8 mouse cellular contexts compared by ENCODE assay signal in the genomic region with DNA sequence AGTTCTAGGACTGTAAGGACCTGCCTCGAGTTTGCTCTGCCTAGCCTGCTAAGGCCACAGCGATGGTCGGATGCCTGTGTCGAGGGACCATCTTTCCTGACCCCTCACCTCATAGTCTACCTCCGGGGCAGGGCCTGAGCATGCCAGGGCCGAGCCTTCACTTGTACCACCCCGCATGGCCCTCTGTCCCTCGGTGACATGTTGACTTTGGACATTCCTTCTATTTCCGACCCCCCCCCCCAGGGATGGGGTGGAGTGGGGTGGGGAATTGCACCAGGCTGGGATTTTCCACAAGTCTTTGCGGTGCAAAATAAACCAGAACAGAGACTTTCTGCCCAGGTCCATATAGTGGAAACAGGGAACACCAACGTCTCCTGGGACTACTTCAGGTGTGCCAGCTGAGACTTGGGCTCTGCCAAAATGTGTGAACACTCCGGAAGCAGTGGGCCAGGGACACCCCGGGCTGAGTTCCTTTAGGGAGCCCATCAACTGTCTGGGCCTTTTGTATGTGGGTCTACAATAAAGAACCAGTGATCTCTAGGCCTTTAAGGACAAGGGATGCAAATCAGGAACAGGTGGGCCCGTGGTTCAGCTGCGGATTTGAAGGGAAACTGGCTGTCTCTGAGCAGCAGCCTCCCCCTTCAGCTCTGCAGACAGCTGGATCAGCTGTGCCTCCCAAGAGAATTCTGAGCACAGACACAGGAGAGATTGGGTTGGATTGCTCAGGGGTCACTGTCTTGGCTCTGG. TPM values are rescaled to one million over a fixed set of nuclear protein-coding genes. Genes with fewer than 3 reads are reported as not detected.
DNase-seq lines count a peak whose midpoint lies in the region; ATAC-seq lines count a peak whose summit lies in the region.

No protein-coding gene starts in this region.

- no peaks in the 10 kb centered on the region; the same call in 1 of the 2 replicates for H3K36me3 ChIP-seq in erythroblast, embryonic 14.5 days (ENCODE audit: control insufficient read depth)
- no peaks in the 10 kb centered on the region for H3K36me3 ChIP-seq in embryonic facial prominence, embryonic 14.5 days (ENCODE audit: control insufficient read depth, insufficient read depth, low read length)
- H3K36me3 ChIP-seq in limb, embryonic 11.5 days (ENCODE audit: control insufficient read depth, insufficient read depth, low read length) = no peaks in the 10 kb centered on the region
- no peaks in the 10 kb centered on the region for H3K36me3 ChIP-seq in splenic B cell, adult 2 months (ENCODE audit: control insufficient read depth, insufficient read depth, low read length, poor library complexity, severe bottlenecking)

- H3K4me1 ChIP-seq in erythroblast, embryonic 14.5 days (ENCODE audit: control insufficient read depth) = peaks cover 40% of the 10 kb centered on the region
- peaks cover 29% of the 10 kb centered on the region for H3K4me1 ChIP-seq in embryonic facial prominence, embryonic 14.5 days (ENCODE audit: control insufficient read depth, insufficient read depth, low read length)
- H3K4me1 ChIP-seq in limb, embryonic 11.5 days (ENCODE audit: control insufficient read depth, insufficient read depth, low read length) = peaks cover 19% of the 10 kb centered on the region

- H3K4me2 ChIP-seq in embryonic facial prominence, embryonic 14.5 days (ENCODE audit: low read depth, low read length) = peak overlapping the region; percentile 99
- peak overlapping the region; percentile 100 for H3K4me2 ChIP-seq in limb, embryonic 11.5 days (ENCODE audit: low read depth, severe bottlenecking)

- DNase-seq in A20 (ENCODE audit: low read depth, low spot score) = peak; percentile 54
- DNase-seq in embryonic facial prominence, embryonic 14.5 days (ENCODE audit: low spot score) = peak; percentile 49
- DNase-seq in limb, embryonic 11.5 days (ENCODE audit: low spot score) = peak; percentile 54
- peak; percentile 35 for DNase-seq in splenic B cell, adult 2 months (ENCODE audit: low read depth, low spot score)
- no peak for DNase-seq in adrenal gland, adult 8-10 months
- DNase-seq in right cerebral cortex, adult 18-20 months = no peak

- H3K4me3 ChIP-seq in erythroblast, embryonic 14.5 days (replicated peaks) = peak overlapping the region; percentile 71
- H3K4me3 ChIP-seq in embryonic facial prominence, embryonic 14.5 days (ENCODE audit: low read depth, low read length) = peak overlapping the region; percentile 79
- H3K4me3 ChIP-seq in limb, embryonic 11.5 days (ENCODE audit: low read depth, low read length) = peak overlapping the region; percentile 72

- H3K27me3 ChIP-seq in erythroblast, embryonic 14.5 days (ENCODE audit: control insufficient read depth) = no peaks in the 10 kb centered on the region
- H3K27me3 ChIP-seq in embryonic facial prominence, embryonic 14.5 days (replicated peaks; ENCODE audit: control insufficient read depth, insufficient read depth, low read length) = no peaks in the 10 kb centered on the region
- no peaks in the 10 kb centered on the region for H3K27me3 ChIP-seq in limb, embryonic 11.5 days (ENCODE audit: control insufficient read depth, insufficient read depth, low read length)
- no peaks in the 10 kb centered on the region for H3K27me3 ChIP-seq in splenic B cell, adult 2 months (ENCODE audit: control insufficient read depth, insufficient read depth, low read length, poor library complexity, severe bottlenecking)

- no peak overlapping the region for H3K27ac ChIP-seq in embryonic facial prominence, embryonic 14.5 days (replicated peaks; ENCODE audit: low read depth, low read length)
- H3K27ac ChIP-seq in limb, embryonic 11.5 days (replicated peaks; ENCODE audit: low read depth, low read length) = no peak overlapping the region

- H3K9me3 ChIP-seq in erythroblast, embryonic 14.5 days (ENCODE audit: control insufficient read depth, low read length) = no peaks in the 10 kb centered on the region
- H3K9me3 ChIP-seq in embryonic facial prominence, embryonic 14.5 days (ENCODE audit: control insufficient read depth, low read length) = no peaks in the 10 kb centered on the region
- no peaks in the 10 kb centered on the region for H3K9me3 ChIP-seq in limb, embryonic 11.5 days (ENCODE audit: control insufficient read depth, low read length)

- peak overlapping the region; percentile 76 for H3K9ac ChIP-seq in embryonic facial prominence, embryonic 14.5 days (ENCODE audit: low read depth, low read length)
- H3K9ac ChIP-seq in limb, embryonic 11.5 days (ENCODE audit: low read length) = no peak overlapping the region

- WGBS in embryonic facial prominence, embryonic 14.5 days = 18% methylated on average over 15 of the region's 15 CpGs
- 20% methylated on average over 15 of the region's 15 CpGs for WGBS in limb, embryonic 11.5 days

- ATAC-seq in erythroblast, adult 5-6 weeks (replicated peaks; ENCODE audit: low FRiP score, poor library complexity, severe bottlenecking) = no peak
- ATAC-seq in embryonic facial prominence, embryonic 14.5 days (ENCODE audit: low read depth) = 0 out of 2 replicates have a peak, but pooled peaks have one; percentile 0
- ATAC-seq in limb, embryonic 11.5 days (ENCODE audit: insufficient number of reproducible peaks, low FRiP score, low TSS enrichment, low read depth) = peak; percentile 21

RNA-seq across cellular contexts. Expression of a gene that starts 1.1 kb away (rescaled TPM):
- polyA plus RNA-seq in erythroblast, embryonic 14.5 days (2012) = 1.8 and 1.9 TPM in 2 replicates
- total RNA-seq in erythroblast, adult 5-6 weeks (2015; ENCODE audit: low replicate concordance) = 18.3 and 22.2 TPM in 2 replicates
- 6.4 and 13.3 TPM in 2 replicates for total RNA-seq in erythroblast, adult 5-6 weeks (2017; ENCODE audit: low replicate concordance)
- polyA plus RNA-seq in embryonic facial prominence, embryonic 14.5 days (2014; fragmentation: Nextera tagmentation; extraction: Ambion mirVana) = 62.4 and 65.0 TPM in 2 replicates
- polyA plus RNA-seq in limb, embryonic 11.5 days (2014; fragmentation: Nextera tagmentation; extraction: Ambion mirVana) = 23.6 and 24.4 TPM in 2 replicates
- total RNA-seq in adrenal gland, adult 8-10 months (2022) = 10 to 100 TPM; 55.5 to 58.6 (median 58.0) TPM

RNA-seq across cellular contexts. Expression of a gene that starts 27.4 kb away (rescaled TPM):
- 0.32 and 0.67 TPM in 2 replicates for polyA plus RNA-seq in erythroblast, embryonic 14.5 days (2012)
- 13.1 and 22.8 TPM in 2 replicates for total RNA-seq in erythroblast, adult 5-6 weeks (2015; ENCODE audit: low replicate concordance)
- 8.2 and 8.9 TPM in 2 replicates for total RNA-seq in erythroblast, adult 5-6 weeks (2017; ENCODE audit: low replicate concordance)
- polyA plus RNA-seq in embryonic facial prominence, embryonic 14.5 days (2014; fragmentation: Nextera tagmentation; extraction: Ambion mirVana) = 65.1 and 68.7 TPM in 2 replicates
- 32.9 and 34.2 TPM in 2 replicates for polyA plus RNA-seq in limb, embryonic 11.5 days (2014; fragmentation: Nextera tagmentation; extraction: Ambion mirVana)
- total RNA-seq in adrenal gland, adult 8-10 months (2022) = 10 to 100 TPM; 44.8 to 81.7 (median 62.8) TPM

RNA-seq across cellular contexts. Expression of a gene that starts 40.6 kb away (rescaled TPM):
- polyA plus RNA-seq in erythroblast, embryonic 14.5 days (2012) = not detected in 2 replicates
- not detected in 2 replicates for total RNA-seq in erythroblast, adult 5-6 weeks (2015; ENCODE audit: low replicate concordance)
- not detected in 2 replicates for total RNA-seq in erythroblast, adult 5-6 weeks (2017; ENCODE audit: low replicate concordance)
- polyA plus RNA-seq in embryonic facial prominence, embryonic 14.5 days (2014; fragmentation: Nextera tagmentation; extraction: Ambion mirVana) = 3.1 and 3.3 TPM in 2 replicates
- polyA plus RNA-seq in limb, embryonic 11.5 days (2014; fragmentation: Nextera tagmentation; extraction: Ambion mirVana) = 0.87 and 1.0 TPM in 2 replicates
- 1 to 10 TPM; 2.8 to 5.9 (median 5.0) TPM for total RNA-seq in adrenal gland, adult 8-10 months (2022)

Comparison
In these comparisons a context has a peak if more than half of its experiments do, and no peak if none do; other contexts are left out.
1. DNase-seq: peak in A20 (single experiment), embryonic facial prominence, embryonic 14.5 days (single experiment), limb, embryonic 11.5 days (single experiment) and splenic B cell, adult 2 months (single experiment); none in adrenal gland, adult 8-10 months (single experiment) and right cerebral cortex, adult 18-20 months (single experiment).
2. RNA of a gene that starts 27.4 kb away (polyA plus RNA-seq): 65.1 to 68.7 TPM in embryonic facial prominence, embryonic 14.5 days and 32.9 to 34.2 TPM in limb, embryonic 11.5 days; 0.32 to 0.67 TPM in erythroblast, embryonic 14.5 days; every median in the first group is over 10 times any median in the second.
3. Peak in every context shown above with its lines, with median percentiles within 50 percentile points of each other: H3K4me3 ChIP-seq.